Mouse (Mus musculus) heart, adult 18-20 months (tissue): Measurements from ENCODE around the gene Dop1a. TPM values are rescaled to one million over a fixed set of nuclear protein-coding genes. Genes with fewer than 3 reads are reported as not detected.
"Not testable (repeated sequence)": the region's sequence is repeated elsewhere in the genome, so short reads cannot be mapped to it uniquely, and the experiment has no call there.

Experiments
- DNase-seq, 2 experiments: peaks; one replicate each; pipeline ENCODE4 v3.0.0; 2021 to 2022; ENCODE audit warnings: mixed read lengths in 1 of 2
- total RNA-seq, 2 experiments: library from RNA; stranded (reverse); gene quantifications; 2 replicates each; pipeline ENCODE4 v1.2.3; 2021

Gene Dop1a
- total RNA-seq, 2 experiments from 2014 or later, result 16.1 to 18.4 TPM

DNA sequence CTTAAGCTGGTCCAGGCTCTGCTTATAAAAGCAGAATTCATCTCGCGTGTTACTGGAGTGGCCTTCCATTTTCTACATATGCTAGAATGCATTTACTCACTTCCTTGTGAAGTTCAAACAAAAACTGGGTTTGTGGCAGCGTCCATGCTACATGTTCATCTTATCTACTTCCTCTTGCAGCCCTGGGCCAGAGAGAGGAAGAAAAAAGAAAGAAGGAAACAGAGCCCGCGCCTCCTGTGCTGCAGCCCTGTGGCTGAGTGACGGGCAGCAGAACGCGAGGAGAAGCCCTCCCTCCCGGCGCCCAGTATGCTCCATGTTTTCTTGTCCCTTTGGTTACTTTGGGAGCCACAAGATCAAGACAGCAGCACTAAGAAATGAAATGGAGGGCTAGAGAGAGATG lies 112.7 kb downstream of the Dop1a start:
- DNase-seq, result peak in 1 of 2 experiments; percentile 33

DNA sequence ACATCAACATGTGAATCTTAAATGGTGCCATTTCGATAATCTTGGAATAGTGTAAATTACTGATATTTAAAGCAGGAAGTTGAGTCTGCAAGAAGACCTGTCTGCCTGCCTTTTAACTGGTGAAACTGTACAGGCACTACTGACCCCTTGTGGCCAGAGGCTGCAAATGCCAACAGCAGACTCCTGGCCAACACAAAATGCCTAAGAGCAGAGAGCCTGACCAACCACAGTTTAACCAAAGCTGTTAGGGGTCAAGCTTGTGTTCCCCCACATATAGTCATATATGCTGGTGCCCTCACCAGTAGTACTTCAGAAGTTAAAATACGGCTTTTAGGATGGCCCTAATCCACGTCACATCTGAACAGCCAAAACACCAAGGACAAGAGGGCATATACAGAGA lies 116.8 kb downstream of the Dop1a start:
- peak; percentile 66 to 81 for DNase-seq

DNA sequence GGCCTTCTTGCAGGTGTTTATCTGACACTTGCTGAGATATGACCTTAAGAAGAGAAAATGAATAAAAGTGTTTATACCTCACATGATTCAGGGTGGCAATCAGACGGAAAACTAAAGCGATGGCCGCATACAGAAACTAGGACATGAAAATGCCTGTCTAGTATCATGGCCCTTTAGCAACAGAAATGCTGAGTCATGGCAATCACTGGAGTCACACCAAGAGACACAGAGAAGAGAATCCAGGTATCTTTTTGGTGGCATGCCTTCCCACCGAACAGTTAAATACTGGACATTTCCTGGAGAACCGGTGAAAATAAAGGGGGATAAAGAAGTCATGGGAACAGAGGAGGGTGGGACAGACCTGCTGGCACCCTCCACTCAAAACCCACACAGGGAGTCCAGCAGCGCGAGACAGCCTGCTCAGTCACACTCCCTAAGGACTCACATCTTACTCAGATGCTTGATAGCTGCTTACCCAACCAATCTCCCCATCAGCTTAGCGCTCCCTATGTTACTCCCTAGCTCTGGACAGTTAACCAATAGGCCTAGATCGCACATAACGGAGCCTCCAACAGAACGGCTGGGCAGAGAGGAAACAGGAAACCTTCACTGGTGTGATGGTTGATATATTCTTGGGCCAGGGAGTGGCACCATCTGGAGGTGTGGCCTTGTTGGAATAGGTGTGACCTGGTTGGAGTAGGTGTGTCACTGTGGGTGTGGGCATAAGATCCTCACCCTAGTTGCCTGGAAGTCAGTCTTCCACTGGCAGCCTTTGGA lies 120.3 kb downstream of the Dop1a start:
- no peak for DNase-seq

DNA sequence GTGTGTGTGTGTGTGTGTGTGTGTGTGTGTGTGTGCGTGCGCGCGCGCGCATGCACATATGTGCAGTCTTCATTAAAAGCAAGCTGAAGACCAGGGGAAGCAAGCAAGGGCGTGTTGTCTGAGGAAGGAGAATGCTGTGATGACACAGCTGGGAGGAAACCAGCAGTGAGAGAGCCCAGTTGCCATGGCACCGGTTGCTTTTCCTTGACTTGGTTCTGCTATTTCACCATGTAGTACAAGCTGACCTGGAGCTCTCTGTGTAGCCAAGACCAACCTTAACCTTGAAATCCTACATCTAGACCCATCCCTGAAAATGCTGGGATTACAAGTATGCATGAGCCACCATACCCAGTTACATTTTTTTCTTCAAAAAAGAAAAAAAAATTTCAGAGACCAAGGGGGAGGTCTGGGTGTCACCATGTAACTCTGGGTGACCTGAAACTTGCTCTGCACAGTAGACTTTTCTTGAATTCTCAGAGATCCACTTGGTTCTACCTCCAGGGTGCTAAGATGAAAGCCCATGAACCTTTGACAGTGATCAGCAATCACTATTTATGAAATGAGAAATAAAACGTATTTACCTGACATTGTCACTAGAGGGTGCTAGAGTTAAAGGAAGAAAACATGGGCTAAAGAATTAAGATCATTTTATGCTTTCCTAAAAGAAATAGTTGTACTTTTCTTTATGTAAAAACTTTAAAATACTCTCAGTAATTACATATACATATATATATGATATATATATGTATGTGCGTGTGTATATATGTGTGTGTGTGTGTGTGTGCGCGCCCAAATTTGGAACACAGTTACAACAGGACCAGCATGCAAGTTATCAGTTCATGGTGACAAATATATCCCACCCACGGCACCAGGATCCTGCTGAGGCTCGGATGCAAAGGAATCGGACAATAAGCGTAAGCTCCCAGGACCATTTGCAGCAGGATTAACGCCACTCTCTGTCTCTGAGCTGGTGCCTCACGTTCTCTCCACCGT lies 126.0 kb downstream of the Dop1a start:
- peak; percentile 55 for DNase-seq

DNA sequence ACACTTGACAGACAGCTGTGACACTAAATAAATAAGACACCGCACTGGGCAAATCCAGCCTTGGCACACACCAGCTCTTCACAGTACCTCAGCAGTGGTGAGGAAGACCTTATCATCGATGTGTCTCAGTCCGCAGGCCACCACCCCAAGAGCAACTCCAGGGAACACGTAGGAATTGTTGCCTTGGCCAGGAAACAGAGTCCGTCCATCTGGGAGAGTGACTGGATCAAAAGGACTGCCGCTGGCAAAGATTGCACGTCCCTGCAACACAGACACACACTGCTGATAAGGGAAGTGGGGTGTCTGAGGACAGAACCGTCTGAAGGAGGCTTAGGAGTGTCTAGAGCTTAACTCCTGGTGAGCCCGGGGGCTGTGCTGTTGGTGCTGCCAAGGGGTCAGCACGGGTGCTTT lies 127.4 kb downstream of the Dop1a start:
- not testable (repeated sequence) for DNase-seq

DNA sequence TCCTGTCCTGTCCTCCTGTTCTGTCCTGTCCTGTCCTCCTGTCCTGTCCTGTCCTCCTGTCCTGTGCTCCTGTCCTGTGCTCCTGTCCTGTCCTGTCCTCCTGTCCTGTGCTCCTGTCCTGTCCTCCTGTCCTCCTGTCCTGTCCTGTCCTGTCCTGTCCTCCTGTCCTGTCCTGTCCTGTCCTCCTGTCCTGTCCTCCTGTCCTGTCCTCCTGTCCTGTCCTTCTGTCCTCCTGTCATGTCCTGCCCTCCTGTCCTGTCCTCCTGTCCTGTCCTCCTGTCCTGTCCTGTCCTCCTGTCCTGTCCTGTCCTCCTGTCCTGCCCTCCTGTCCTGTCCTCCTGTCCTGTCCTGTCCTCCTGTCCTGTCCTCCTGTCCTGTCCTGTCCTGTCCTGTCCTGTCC lies 130.0 kb downstream of the Dop1a start:
- DNase-seq, result not testable (repeated sequence)

DNA sequence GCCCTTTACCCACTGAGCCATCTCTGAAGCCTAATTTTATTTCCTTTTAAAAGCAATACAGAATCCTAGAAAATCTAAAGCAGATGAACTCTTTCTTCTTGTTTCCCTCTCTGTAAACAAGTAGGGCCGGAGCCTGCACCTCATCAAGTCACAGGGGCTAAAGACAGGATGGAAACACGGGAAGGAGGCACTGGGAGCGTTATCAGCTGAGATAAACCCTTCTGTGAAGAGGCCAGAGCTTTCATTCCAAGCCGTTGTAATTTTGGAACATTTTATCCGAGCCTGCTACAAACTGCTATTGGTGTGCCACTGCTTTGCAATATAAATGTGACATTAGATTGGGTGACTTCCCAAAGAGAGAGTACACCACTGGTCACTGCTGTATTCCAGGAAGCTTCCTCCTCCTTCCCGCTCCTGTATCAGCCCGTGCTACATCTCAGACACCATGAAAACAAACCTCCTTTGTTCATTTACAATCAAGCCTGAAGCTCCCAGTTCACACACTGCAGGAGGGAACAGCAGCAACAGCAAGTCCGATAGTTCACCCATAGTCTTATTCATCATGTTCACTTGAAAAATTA lies 132.9 kb downstream of the Dop1a start:
- peak in 1 of 2 experiments; percentile 19 for DNase-seq

Other genes with a start within 250 kb of the Dop1a start
- gene Ube2cbp, start 2.2 kb upstream of the Dop1a start, total RNA-seq, result 1 to 10 TPM; 1.7 to 1.9 TPM
- 1 to 10 TPM; 7.4 to 7.8 TPM for gene Pgm3, start 104.7 kb downstream of the Dop1a start, total RNA-seq
- gene Rwdd2a, start 104.8 kb downstream of the Dop1a start, total RNA-seq, result under 1 TPM; 0.21 to 0.77 TPM
- 100 to 1,000 TPM; 116 to 138 TPM for gene Me1, start 228.8 kb downstream of the Dop1a start, total RNA-seq